ENCODE assay signal across 9 mouse cellular contexts in the genomic region with DNA sequence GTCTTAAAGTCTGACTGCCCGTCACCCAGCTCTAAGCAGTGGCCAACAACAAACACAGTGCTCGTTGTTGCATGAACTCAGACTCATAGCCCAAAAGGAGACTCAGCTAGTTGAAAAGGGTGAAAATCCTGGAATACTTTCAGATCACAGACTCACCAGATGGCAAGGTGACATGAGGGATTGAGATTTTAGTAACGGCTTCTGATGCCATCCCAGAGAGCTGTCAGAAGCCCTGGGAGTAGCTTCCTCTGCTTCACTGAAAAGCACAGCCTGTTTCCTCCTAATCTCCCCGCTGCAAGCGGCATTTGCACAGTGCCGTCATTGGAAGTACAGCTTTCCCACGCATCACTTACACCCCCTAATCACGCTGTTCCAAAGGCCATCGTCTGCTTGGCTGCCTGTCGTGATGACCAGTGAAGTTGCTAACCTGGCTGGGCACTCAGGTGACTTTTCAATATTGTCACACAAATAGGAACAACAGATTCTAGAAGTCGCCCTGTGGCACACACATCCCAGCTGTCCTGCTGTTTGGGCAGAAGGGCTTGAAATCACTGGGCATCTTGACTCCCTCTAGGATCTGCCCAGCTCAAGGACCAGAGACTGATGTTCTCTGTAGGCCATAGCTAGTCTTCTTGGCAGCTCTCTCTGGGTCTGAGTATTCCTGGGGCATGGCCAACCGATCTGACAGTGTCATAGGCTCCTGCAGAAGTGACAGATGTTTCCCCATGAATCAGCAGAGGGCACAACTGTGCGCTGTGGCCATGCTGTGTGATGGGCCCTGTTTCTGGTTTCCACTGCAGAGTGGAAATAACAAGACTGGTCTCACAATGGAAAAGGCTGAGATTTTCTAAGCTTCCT. TPM values are rescaled to one million over a fixed set of nuclear protein-coding genes. Genes with fewer than 3 reads are reported as not detected.
DNase-seq lines count a peak whose midpoint lies in the region; TF ChIP-seq lines count a peak whose summit lies in the region.
"Had no signal": no experiment of that assay in that cellular context is flagged by ENCODE, and none has a peak within 500 bp of the region (broad histone marks: within the 10 kb centered on the region; RNA-seq: fewer than 3 reads in every experiment).

No protein-coding gene starts in this region.

- no peak overlapping the region for H3K27ac ChIP-seq in embryonic facial prominence, embryonic 10.5 days (replicated peaks)

- no peaks in the 10 kb centered on the region for H3K27me3 ChIP-seq in embryonic facial prominence, embryonic 10.5 days (replicated peaks; ENCODE audit: low read depth, poor library complexity, severe bottlenecking)

- no peaks in the 10 kb centered on the region for H3K9me3 ChIP-seq in embryonic facial prominence, embryonic 10.5 days

- TF ChIP-seq POLR2A in brain, embryonic 14.5 days (IDR thresholded peaks at IDR 0.05; ENCODE audit: borderline replicate concordance, extremely low read depth, insufficient read depth, insufficient read length, poor library complexity, severe bottlenecking): no peak
- no peak for TF ChIP-seq POLR2A in lung, adult 2 months (IDR thresholded peaks at IDR 0.05; ENCODE audit: borderline replicate concordance, extremely low read depth, low read depth, low read length)

- TF ChIP-seq CTCF in brain, embryonic 14.5 days (IDR thresholded peaks at IDR 0.05; ENCODE audit: borderline replicate concordance, extremely low read depth, insufficient read depth, insufficient read length): no peak
- no peak for TF ChIP-seq CTCF in lung, adult 2 months (IDR thresholded peaks at IDR 0.05; ENCODE audit: insufficient read depth, low read length)

- H3K4me3 ChIP-seq in embryonic facial prominence, embryonic 10.5 days: no peak overlapping the region
- H3K4me3 ChIP-seq in lung, adult 2 months (replicated peaks; ENCODE audit: extremely low read depth, low read depth, low read length): no peak overlapping the region

- peak; percentile 91 for DNase-seq in heart, adult 11 months
- DNase-seq in heart, postnatal 36 days: no peak
- DNase-seq in 416B (ENCODE audit: low read depth): peak; percentile 23
- DNase-seq in brain, embryonic 14.5 days (ENCODE audit: low read depth): peak; percentile 44
- DNase-seq in heart, postnatal 4 days: peak; percentile 39
- DNase-seq in embryonic facial prominence, embryonic 10.5 days (ENCODE audit: low spot score): no peak
- DNase-seq in thymus, postnatal 4 days: no peak
- DNase-seq in lung, adult 2 months: no peak
- DNase-seq: gastrocnemius, postnatal 14 days had no signal

- intact Hi-C loops in heart, postnatal 36 days (cut with DNase I): no loop called here

- WGBS in embryonic facial prominence, embryonic 10.5 days: 79% methylated on average over 13 of the region's 13 CpGs
- WGBS in lung, adult 2 months: 76% methylated on average over 13 of the region's 13 CpGs

- no peaks in the 10 kb centered on the region for H3K36me3 ChIP-seq in embryonic facial prominence, embryonic 10.5 days (replicated peaks)

- no peaks in the 10 kb centered on the region for H3K4me1 ChIP-seq in embryonic facial prominence, embryonic 10.5 days
- H3K4me1 ChIP-seq in lung, adult 2 months (ENCODE audit: control insufficient read depth, insufficient read depth, low read length): no peaks in the 10 kb centered on the region

RNA-seq across cellular contexts. Expression of a gene that starts 29.6 kb away (rescaled TPM):
- 10 to 100 TPM; 10.4 to 10.7 TPM for total RNA-seq in heart, postnatal 36 days (2021)
- polyA plus RNA-seq in brain, embryonic 14.5 days (2012; rRNA removed): 15.2 and 17.3 TPM in 2 replicates
- total RNA-seq in heart, postnatal 4 days (2021): 1 to 10 TPM; 5.1 to 5.8 TPM
- 16.9 and 17.6 TPM in 2 replicates for polyA plus RNA-seq in embryonic facial prominence, embryonic 10.5 days (2016; fragmentation: Nextera tagmentation; extraction: Ambion mirVana)
- 7.6 and 13.2 TPM in 2 replicates for polyA plus RNA-seq in lung, adult 2 months (2012; rRNA removed)

RNA-seq across cellular contexts. Expression of a gene that starts 37.9 kb away (rescaled TPM):
- under 1 TPM; 0.06 to 0.08 TPM for total RNA-seq in heart, postnatal 36 days (2021)
- 0.05 and 0.07 TPM in 2 replicates for polyA plus RNA-seq in brain, embryonic 14.5 days (2012; rRNA removed)
- not detected for total RNA-seq in heart, postnatal 4 days (2021)
- polyA plus RNA-seq in embryonic facial prominence, embryonic 10.5 days (2016; fragmentation: Nextera tagmentation; extraction: Ambion mirVana): 0.04 TPM in 1 of 2 replicates, not detected in the other
- 1.5 and 1.9 TPM in 2 replicates for polyA plus RNA-seq in lung, adult 2 months (2012; rRNA removed)

RNA-seq across cellular contexts. Expression of a gene that starts 47.9 kb away (rescaled TPM):
- 10 to 100 TPM; 27.1 to 30.3 TPM for total RNA-seq in heart, postnatal 36 days (2021)
- 23.6 and 24.3 TPM in 2 replicates for polyA plus RNA-seq in brain, embryonic 14.5 days (2012; rRNA removed)
- 10 to 100 TPM; 21.9 to 22.3 TPM for total RNA-seq in heart, postnatal 4 days (2021)
- polyA plus RNA-seq in embryonic facial prominence, embryonic 10.5 days (2016; fragmentation: Nextera tagmentation; extraction: Ambion mirVana): 57.0 and 61.5 TPM in 2 replicates
- polyA plus RNA-seq in lung, adult 2 months (2012; rRNA removed): 6.1 and 8.2 TPM in 2 replicates

Comparison
In these comparisons a context has a peak if more than half of its experiments do, and no peak if none do; other contexts are left out.
1. DNase-seq: peak in heart, adult 11 months (single experiment), 416B (single experiment), brain, embryonic 14.5 days (single experiment) and heart, postnatal 4 days (single experiment); none in heart, postnatal 36 days (0 of 2), embryonic facial prominence, embryonic 10.5 days (single experiment), thymus, postnatal 4 days (single experiment) and lung, adult 2 months (single experiment).